8 mouse cellular contexts compared by ENCODE assay signal in the genomic region with DNA sequence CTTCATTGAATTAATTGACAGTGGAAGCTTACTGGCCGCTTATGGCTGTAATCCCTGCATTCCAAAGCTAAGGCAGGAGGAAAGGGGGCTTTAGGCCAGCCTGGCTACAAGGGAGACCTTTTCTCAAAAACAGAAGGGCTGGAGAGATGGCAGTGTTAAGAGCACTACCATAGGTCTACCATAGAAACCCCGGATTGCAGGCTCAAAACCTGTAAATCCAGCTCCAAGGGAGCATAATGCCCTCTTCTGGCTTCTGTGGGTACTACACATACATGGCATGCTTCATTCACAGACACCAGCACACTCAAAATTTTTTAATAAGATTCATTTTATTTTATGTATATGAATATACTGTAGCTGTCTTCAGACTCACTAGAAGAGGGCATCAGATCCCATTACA. TPM values are rescaled to one million over a fixed set of nuclear protein-coding genes. Genes with fewer than 3 reads are reported as not detected.
DNase-seq lines count a peak whose midpoint lies in the region; ATAC-seq and TF ChIP-seq lines count a peak whose summit lies in the region.

No protein-coding gene starts in this region.

- peak; percentile 95 for TF ChIP-seq CTCF in left cerebral cortex, adult 2 months (IDR thresholded peaks at IDR 0.05)

- peaks cover 74% of the 10 kb centered on the region for H3K36me3 ChIP-seq in limb, embryonic 10.5 days

- peaks cover 30% of the 10 kb centered on the region for H3K4me1 ChIP-seq in limb, embryonic 10.5 days

- H3K27ac ChIP-seq in left cerebral cortex, adult 2 months: no peak overlapping the region
- no peak overlapping the region for H3K27ac ChIP-seq in limb, embryonic 10.5 days

- H3K27me3 ChIP-seq in limb, embryonic 10.5 days (ENCODE audit: low read depth, poor library complexity, severe bottlenecking): no peaks in the 10 kb centered on the region

- intact Hi-C loops in left cerebral cortex, adult 2 months (cut with DNase I): loop anchor here (1.0 kb wide), 1 partner anchor 73 kb away; no protein-coding TSS in a partner anchor

- H3K9me3 ChIP-seq in limb, embryonic 10.5 days (replicated peaks): no peaks in the 10 kb centered on the region

- ATAC-seq in activated CD4-positive, CD25-positive, alpha-beta regulatory T cell, adult 4 months: no peak

- H3K4me3 ChIP-seq in left cerebral cortex, adult 2 months: no peak overlapping the region
- H3K4me3 ChIP-seq in limb, embryonic 10.5 days: no peak overlapping the region

- WGBS in limb, embryonic 10.5 days: 57% methylated on average over 2 of the region's 2 CpGs

- peak; percentile 47 to 68 for DNase-seq in left cerebral cortex, adult 2 months (ENCODE audit: extremely low spot score in 1 of 2, low spot score in 2 of 2)
- DNase-seq in left cerebral cortex, adult 8-10 months (ENCODE audit: low spot score in 2 of 2): no peak
- DNase-seq in MEL-GATA-1-ER (ENCODE audit: extremely low read depth, low read depth): peak; percentile 45
- peak; percentile 77 to 82 for DNase-seq in cerebellum, adult 18-20 months
- DNase-seq in heart, adult 8-10 months (ENCODE audit: low spot score): peak; percentile 65
- DNase-seq in limb, embryonic 10.5 days (ENCODE audit: low spot score): peak; percentile 70
- DNase-seq in ovary, postnatal 14 days (ENCODE audit: low spot score): peak; percentile 69

RNA-seq across cellular contexts. Expression of gene Baz1b, which starts 4.6 kb away (rescaled TPM):
- total RNA-seq in left cerebral cortex, adult 2 months (2021): 10 to 100 TPM; 76.2 to 79.7 TPM
- 10 to 100 TPM; 69.3 to 77.7 (median 73.6) TPM for total RNA-seq in left cerebral cortex, adult 8-10 months (2022)
- 10 to 100 TPM; 40.4 to 48.7 (median 43.6) TPM for total RNA-seq in heart, adult 8-10 months (2022)
- 58.1 and 68.3 TPM in 2 replicates for polyA plus RNA-seq in limb, embryonic 10.5 days (2016; fragmentation: Nextera tagmentation; extraction: Ambion mirVana)
- 10 to 100 TPM; 20.8 to 23.9 TPM for polyA plus RNA-seq in activated CD4-positive, CD25-positive, alpha-beta regulatory T cell, adult 4 months (2017; shearing (Covaris generic))

RNA-seq across cellular contexts. Expression of gene Bcl7b, which starts 23.5 kb away (rescaled TPM):
- total RNA-seq in left cerebral cortex, adult 2 months (2021): 10 to 100 TPM; 50.6 to 54.6 TPM
- total RNA-seq in left cerebral cortex, adult 8-10 months (2022): 10 to 100 TPM; 51.9 to 65.5 (median 57.1) TPM
- 10 to 100 TPM; 39.8 to 47.6 (median 44.6) TPM for total RNA-seq in heart, adult 8-10 months (2022)
- polyA plus RNA-seq in limb, embryonic 10.5 days (2016; fragmentation: Nextera tagmentation; extraction: Ambion mirVana): 44.5 and 45.4 TPM in 2 replicates
- polyA plus RNA-seq in activated CD4-positive, CD25-positive, alpha-beta regulatory T cell, adult 4 months (2017; shearing (Covaris generic)): 10 to 100 TPM; 41.8 to 53.6 TPM

RNA-seq across cellular contexts. Expression of gene Tbl2, which starts 42.2 kb away (rescaled TPM):
- total RNA-seq in left cerebral cortex, adult 2 months (2021): 10 to 100 TPM; 26.1 to 27.0 TPM
- total RNA-seq in left cerebral cortex, adult 8-10 months (2022): 10 to 100 TPM; 22.9 to 28.7 (median 27.5) TPM
- total RNA-seq in heart, adult 8-10 months (2022): 10 to 100 TPM in 3 of 4 experiments, 1 to 10 TPM in 1; 9.6 to 14.0 (median 10.7) TPM
- polyA plus RNA-seq in limb, embryonic 10.5 days (2016; fragmentation: Nextera tagmentation; extraction: Ambion mirVana): 19.4 and 30.7 TPM in 2 replicates
- 1 to 10 TPM; 5.2 to 5.4 TPM for polyA plus RNA-seq in activated CD4-positive, CD25-positive, alpha-beta regulatory T cell, adult 4 months (2017; shearing (Covaris generic))

RNA-seq across cellular contexts. Expression of gene Fzd9, which starts 59.4 kb away (rescaled TPM):
- 1 to 10 TPM; 5.1 TPM for total RNA-seq in left cerebral cortex, adult 2 months (2021)
- 1 to 10 TPM; 4.3 to 6.5 (median 5.4) TPM for total RNA-seq in left cerebral cortex, adult 8-10 months (2022)
- 1 to 10 TPM; 1.3 to 1.9 (median 1.6) TPM for total RNA-seq in heart, adult 8-10 months (2022)
- polyA plus RNA-seq in limb, embryonic 10.5 days (2016; fragmentation: Nextera tagmentation; extraction: Ambion mirVana): 0.25 and 1.7 TPM in 2 replicates
- polyA plus RNA-seq in activated CD4-positive, CD25-positive, alpha-beta regulatory T cell, adult 4 months (2017; shearing (Covaris generic)): not detected

Comparison
In these comparisons a context has a peak if more than half of its experiments do, and no peak if none do; other contexts are left out.
1. DNase-seq: peak in left cerebral cortex, adult 2 months (2 of 2), MEL-GATA-1-ER (single experiment), cerebellum, adult 18-20 months (2 of 2), heart, adult 8-10 months (single experiment), limb, embryonic 10.5 days (single experiment) and ovary, postnatal 14 days (single experiment); none in left cerebral cortex, adult 8-10 months (0 of 2).